Mouse (Mus musculus) liver, embryonic 12.5 days (tissue): Measurements from ENCODE around the gene Rnase4. TPM values are rescaled to one million over a fixed set of nuclear protein-coding genes. Genes with fewer than 3 reads are reported as not detected.

Experiments used
- ATAC-seq: fragments of 200-750 bp; cut with Nextera tagmentation; 2 replicates; pipeline ENCODE4 v1.8.0; 2017; ENCODE audit warnings: moderate number of reproducible peaks, mild to moderate bottlenecking, moderate library complexity
- H3K27ac ChIP-seq: fragments of 300-500 bp; sonication (generic); 2 replicates; pipeline ENCODE4 v1.5.1; 2016; ENCODE audit warnings: mild to moderate bottlenecking
- H3K27me3 ChIP-seq: fragments of 300-500 bp; sonication (generic); replicated peaks from 2 replicates; pipeline ENCODE4 v1.6.1; 2016; ENCODE audit warnings: mild to moderate bottlenecking, moderate library complexity
- H3K36me3 ChIP-seq: fragments of 300-500 bp; sonication (generic); 2 replicates; pipeline ENCODE4 v1.6.1; 2016; ENCODE audit warnings: mild to moderate bottlenecking, moderate library complexity
- H3K4me1 ChIP-seq: fragments of 300-500 bp; sonication (generic); 2 replicates; pipeline ENCODE4 v1.6.1; 2016
- H3K4me2 ChIP-seq: fragments of 300-500 bp; sonication (generic); 2 replicates; pipeline ENCODE4 v1.6.1; 2016; ENCODE audit warnings: mild to moderate bottlenecking, moderate library complexity
- H3K4me3 ChIP-seq: fragments of 300-500 bp; sonication (generic); 2 replicates; pipeline ENCODE4 v1.5.1; 2016; ENCODE audit warnings: mild to moderate bottlenecking, moderate library complexity
- H3K9ac ChIP-seq: fragments of 300-500 bp; sonication (generic); 2 replicates; pipeline ENCODE4 v1.6.1; 2016; ENCODE audit warnings: mild to moderate bottlenecking, moderate library complexity
- H3K9me3 ChIP-seq: fragments of 300-500 bp; sonication (generic); replicated peaks from 2 replicates; pipeline ENCODE4 v1.6.1; 2016; ENCODE audit warnings: mild to moderate bottlenecking, moderate library complexity
- WGBS: fragments of 180-500 bp; shearing (Covaris S2); methylation state at CpG from one replicate; pipeline ENCODE4 v1.1.7; 2016; ENCODE audit not compliant: insufficient replicate concordance; 5-methylcytosine and 5-hydroxymethylcytosine counted together
- polyA plus RNA-seq: library from polyadenylated mRNA; unstranded; fragments of >200 nt; fragmentation: Nextera tagmentation; extraction: Ambion mirVana; gene quantifications from 2 replicates; pipeline ENCODE4 v1.2.1, GENCODE M21; 2016

The Rnase4 gene
- polyA plus RNA-seq, 1 experiment from 2014 or later = 10.4 TPM

- H3K27me3 ChIP-seq = no peaks in the 10 kb centered on the region
- peaks cover 25% of the 10 kb centered on the region for H3K4me1 ChIP-seq
- no peak overlapping the region for H3K9ac ChIP-seq
- no peak overlapping the region for H3K27ac ChIP-seq
- no peak overlapping the region for H3K4me3 ChIP-seq
- no peaks in the 10 kb centered on the region for H3K9me3 ChIP-seq
- H3K4me2 ChIP-seq = no peak overlapping the region
- ATAC-seq = no peak
- H3K36me3 ChIP-seq = no peaks in the 10 kb centered on the region
Observed at GRCm38 (mm10) chr14:51106449-51106967, 15.6 kb downstream of the Rnase4 start.

- Histone ChIP-seq H3K4me3 (no peak overlapping the region), H3K27me3 (0 out of 2 replicates have a peak, but pooled peaks cover 14% of the 10 kb centered on the region), H3K4me2 (no peak overlapping the region), H3K9ac (no peak overlapping the region; the same call in 1 of the 2 replicates), H3K36me3 (no peaks in the 10 kb centered on the region), H3K9me3 (no peaks in the 10 kb centered on the region), H3K4me1 (0 out of 2 replicates have a peak, but pooled peaks cover 4% of the 10 kb centered on the region), H3K27ac (no peak overlapping the region)
- WGBS = 61% methylated on average over 3 of the region's 3 CpGs
- ATAC-seq = no peak
Observed at GRCm38 (mm10) chr14:51111966-51112365, 21.1 kb downstream of the Rnase4 start.

GRCm38 (mm10) chr14:51113476-51113875, 22.6 kb downstream of the Rnase4 start:
- Histone ChIP-seq H3K36me3 (no peaks in the 10 kb centered on the region), H3K4me3 (no peak overlapping the region), H3K27ac (no peak overlapping the region), H3K9me3 (no peaks in the 10 kb centered on the region), H3K4me1 (0 out of 2 replicates have a peak, but pooled peaks cover 4% of the 10 kb centered on the region), H3K27me3 (0 out of 2 replicates have a peak, but pooled peaks cover 14% of the 10 kb centered on the region), H3K4me2 (no peak overlapping the region), H3K9ac (no peak overlapping the region)
- ATAC-seq = no peak
- WGBS = 45% methylated on average over 9 of the region's 9 CpGs

- no peak within 1 kb of the TSS for H3K9ac ChIP-seq
- no peak for ATAC-seq
- H3K27ac ChIP-seq = no peak within 1 kb of the TSS
- H3K4me3 ChIP-seq = no peak within 1 kb of the TSS
- 0 out of 2 replicates have a peak, but pooled peaks cover 14% of the 10 kb centered on the region for H3K27me3 ChIP-seq
- 57% methylated on average over 12 of the region's 12 CpGs for WGBS
- H3K9me3 ChIP-seq = no peaks in the 10 kb centered on the region
- no peak within 1 kb of the TSS for H3K4me2 ChIP-seq
- 0 out of 2 replicates have a peak, but pooled peaks cover 4% of the 10 kb centered on the region for H3K4me1 ChIP-seq
- no peaks in the 10 kb centered on the region for H3K36me3 ChIP-seq
Observed at GRCm38 (mm10) chr14:51113916-51114560, 23.2 kb downstream of the Rnase4 start, which contains the start of gene Eddm3b. Gene Eddm3b (plus strand): TSS chr14:51114426.

GRCm38 (mm10) chr14:51125684-51126083, 34.8 kb downstream of the Rnase4 start:
- Histone ChIP-seq H3K27ac (peak overlapping the region; percentile 32; the same call in 1 of the 2 replicates), H3K9me3 (no peaks in the 10 kb centered on the region), H3K4me3 (no peak overlapping the region), H3K4me1 (peaks cover 77% of the 10 kb centered on the region), H3K36me3 (no peaks in the 10 kb centered on the region), H3K9ac (no peak overlapping the region), H3K27me3 (no peaks in the 10 kb centered on the region), H3K4me2 (no peak overlapping the region)
- 78% methylated on average over 6 of the region's 6 CpGs for WGBS
- no peak for ATAC-seq

GRCm38 (mm10) chr14:51127648-51128258, 36.9 kb downstream of the Rnase4 start:
- peak overlapping the region; percentile 58 for H3K4me2 ChIP-seq
- peak overlapping the region; percentile 60 for H3K9ac ChIP-seq
- peak overlapping the region; percentile 12; the same call in 1 of the 2 replicates for H3K4me3 ChIP-seq

GRCm38 (mm10) chr14:51128775-51129623, 38.1 kb downstream of the Rnase4 start:
- Histone ChIP-seq H3K4me1 (peaks cover 82% of the 10 kb centered on the region), H3K9ac (peak overlapping the region; percentile 63), H3K27ac (peak overlapping the region; percentile 95), H3K4me3 (peak overlapping the region; percentile 46), H3K36me3 (no peaks in the 10 kb centered on the region), H3K27me3 (no peaks in the 10 kb centered on the region), H3K4me2 (peak overlapping the region; percentile 73), H3K9me3 (no peaks in the 10 kb centered on the region)
- WGBS = 22% methylated on average over 9 of the region's 9 CpGs
- no peak for ATAC-seq

More at GRCm38 (mm10) chr14:51127648-51128258, 36.9 kb downstream of the Rnase4 start:
- Histone ChIP-seq H3K27me3 (no peaks in the 10 kb centered on the region), H3K9me3 (no peaks in the 10 kb centered on the region), H3K36me3 (no peaks in the 10 kb centered on the region), H3K27ac (peak overlapping the region; percentile 91), H3K4me1 (peaks cover 85% of the 10 kb centered on the region)
- WGBS = 22% methylated on average over 2 of the region's 2 CpGs
- ATAC-seq = peak; percentile 86

- Histone ChIP-seq H3K4me1 (peaks cover 80% of the 10 kb centered on the region), H3K27me3 (no peaks in the 10 kb centered on the region), H3K9ac (peak overlapping the region; percentile 63), H3K27ac (peak overlapping the region; percentile 95), H3K4me3 (peak overlapping the region; percentile 46), H3K36me3 (no peaks in the 10 kb centered on the region), H3K4me2 (peak overlapping the region; percentile 73), H3K9me3 (no peaks in the 10 kb centered on the region)
- no peak for ATAC-seq
- 15% methylated on average over 4 of the region's 4 CpGs for WGBS
Observed at GRCm38 (mm10) chr14:51129624-51129975, 38.7 kb downstream of the Rnase4 start.

- H3K36me3 ChIP-seq = no peaks in the 10 kb centered on the region
- H3K9ac ChIP-seq = peak overlapping the region; percentile 63
- peak overlapping the region; percentile 95 for H3K27ac ChIP-seq
- ATAC-seq = peak; percentile 85
- no peaks in the 10 kb centered on the region for H3K27me3 ChIP-seq
- no peaks in the 10 kb centered on the region for H3K9me3 ChIP-seq
- H3K4me2 ChIP-seq = peak overlapping the region; percentile 73
- H3K4me3 ChIP-seq = peak overlapping the region; percentile 46
- WGBS = 17% methylated on average over 9 of the region's 9 CpGs
- peaks cover 77% of the 10 kb centered on the region for H3K4me1 ChIP-seq
Observed at GRCm38 (mm10) chr14:51130315-51130940, 39.6 kb downstream of the Rnase4 start.

- Histone ChIP-seq H3K27me3 (no peaks in the 10 kb centered on the region), H3K4me1 (peaks cover 69% of the 10 kb centered on the region), H3K4me3 (no peak overlapping the region), H3K9me3 (no peaks in the 10 kb centered on the region), H3K36me3 (no peaks in the 10 kb centered on the region), H3K4me2 (peak overlapping the region; percentile 73), H3K27ac (peak overlapping the region; percentile 95), H3K9ac (peak overlapping the region; percentile 63)
- no peak for ATAC-seq
- 46% methylated on average over 7 of the region's 7 CpGs for whole genome bisulfite sequencing
Observed at GRCm38 (mm10) chr14:51131086-51131815, 40.4 kb downstream of the Rnase4 start.

- Histone ChIP-seq H3K36me3 (no peaks in the 10 kb centered on the region), H3K27ac (peak overlapping the region; percentile 95), H3K4me3 (no peak overlapping the region), H3K9ac (peak overlapping the region; percentile 63), H3K27me3 (no peaks in the 10 kb centered on the region), H3K4me2 (peak overlapping the region; percentile 46), H3K4me1 (peaks cover 59% of the 10 kb centered on the region), H3K9me3 (no peaks in the 10 kb centered on the region)
- WGBS = 50% methylated on average over 4 of the region's 4 CpGs
- peak; percentile 52; the same call in 1 of the 2 replicates for ATAC-seq
Observed at GRCm38 (mm10) chr14:51132372-51132771, 41.5 kb downstream of the Rnase4 start.
